Mouse (Mus musculus): ENCODE results near the gene Sox5. TPM values are rescaled to one million over a fixed set of nuclear protein-coding genes. Genes with fewer than 3 reads are reported as not detected.

The Sox5 gene
- polyA plus RNA-seq, 1 experiment from 2014 or later = 17.2 TPM

DNA sequence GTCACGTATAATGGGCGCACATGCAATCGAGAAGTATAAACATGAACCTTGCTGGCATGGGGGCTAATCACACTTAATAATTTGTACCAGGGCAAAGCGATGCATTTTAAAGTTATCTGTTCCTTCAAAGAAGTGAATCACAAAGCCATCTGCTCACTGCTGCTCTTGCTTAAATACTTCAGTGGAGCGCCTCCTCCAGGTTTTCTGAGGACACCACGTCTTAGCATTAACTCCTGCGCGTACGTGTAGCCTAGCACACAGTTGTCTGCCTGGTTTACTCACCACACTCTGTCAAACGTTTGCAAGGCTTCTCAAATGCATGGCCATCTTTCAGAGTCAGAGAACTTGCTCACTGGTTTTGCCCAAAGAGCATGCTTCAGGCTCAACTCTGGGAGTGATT is 35.3 kb downstream of the Sox5 start:
- H3K27ac ChIP-seq (ENCODE audit: low read depth) = no peak overlapping the region
- H3K4me1 ChIP-seq (replicated peaks; ENCODE audit: control insufficient read depth, insufficient read depth, low read length) = 0 out of 2 replicates have a peak, but pooled peaks cover 8% of the 10 kb centered on the region
- H3K36me3 ChIP-seq (ENCODE audit: control insufficient read depth, insufficient read depth, low read length) = no peaks in the 10 kb centered on the region
- WGBS = 90% methylated on average over 10 of the region's 10 CpGs
- H3K4me2 ChIP-seq (ENCODE audit: low read length) = no peak overlapping the region
- no peak overlapping the region for H3K4me3 ChIP-seq (ENCODE audit: low read depth, low read length)
- DNase-seq (ENCODE audit: low spot score) (no peak), ATAC-seq (replicated peaks; ENCODE audit: low FRiP score, low TSS enrichment, low read depth) (no peak)
- no peaks in the 10 kb centered on the region for H3K9me3 ChIP-seq (ENCODE audit: control insufficient read depth, low read length)
- no peaks in the 10 kb centered on the region for H3K27me3 ChIP-seq (replicated peaks; ENCODE audit: control insufficient read depth, insufficient read depth, low read length)
- H3K9ac ChIP-seq (ENCODE audit: low read length) = no peak overlapping the region

- Histone ChIP-seq H3K4me2 (ENCODE audit: low read length) (no peak overlapping the region), H3K4me1 (replicated peaks; ENCODE audit: control insufficient read depth, insufficient read depth, low read length) (0 out of 2 replicates have a peak, but pooled peaks cover 8% of the 10 kb centered on the region), H3K9ac (ENCODE audit: low read length) (no peak overlapping the region), H3K27me3 (replicated peaks; ENCODE audit: control insufficient read depth, insufficient read depth, low read length) (no peaks in the 10 kb centered on the region), H3K36me3 (ENCODE audit: control insufficient read depth, insufficient read depth, low read length) (no peaks in the 10 kb centered on the region), H3K9me3 (ENCODE audit: control insufficient read depth, low read length) (no peaks in the 10 kb centered on the region), H3K4me3 (ENCODE audit: low read depth, low read length) (no peak overlapping the region), H3K27ac (ENCODE audit: low read depth) (no peak overlapping the region)
- ATAC-seq (replicated peaks; ENCODE audit: low FRiP score, low TSS enrichment, low read depth) (no peak), DNase-seq (ENCODE audit: low spot score) (no peak)
- WGBS = 52% methylated on average over 3 of the region's 3 CpGs
Observed at GRCm38 (mm10) chr6:144742559-144742958, 39.2 kb downstream of the Sox5 start.

DNA sequence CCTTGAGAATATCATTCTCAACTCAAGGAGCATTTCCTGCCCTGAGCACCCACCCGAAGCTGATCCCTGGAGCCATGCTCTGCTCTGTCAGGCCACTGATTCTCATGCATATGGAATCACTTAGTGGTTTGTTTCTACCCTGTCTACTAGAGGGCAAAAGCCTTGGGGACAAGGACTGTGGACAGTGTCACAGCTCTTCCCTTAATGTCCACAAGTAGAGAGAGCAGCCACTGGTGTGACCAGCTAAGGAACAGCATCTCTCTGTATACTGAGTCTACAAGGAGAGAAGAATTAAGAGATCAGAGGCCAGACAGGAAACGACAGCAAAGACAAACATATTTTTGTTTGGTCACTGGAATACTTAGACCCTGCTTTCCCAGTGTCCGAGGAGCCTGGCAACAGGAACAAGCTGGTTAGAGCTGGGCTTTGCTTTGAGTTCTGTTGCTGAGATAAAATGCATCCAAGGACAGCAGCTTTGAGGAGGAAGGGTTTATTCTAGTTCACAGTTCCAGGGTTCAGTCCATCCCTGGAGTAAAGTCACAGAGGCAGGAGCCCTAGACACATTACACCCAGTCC is 40.6 kb downstream of the Sox5 start:
- no peak overlapping the region for H3K9ac ChIP-seq (ENCODE audit: low read length)
- H3K27me3 ChIP-seq (replicated peaks; ENCODE audit: control insufficient read depth, insufficient read depth, low read length) = no peaks in the 10 kb centered on the region
- no peak overlapping the region for H3K4me3 ChIP-seq (ENCODE audit: low read depth, low read length)
- WGBS = 49% methylated on average over 3 of the region's 3 CpGs
- no peak overlapping the region for H3K27ac ChIP-seq (ENCODE audit: low read depth)
- ATAC-seq (replicated peaks; ENCODE audit: low FRiP score, low TSS enrichment, low read depth) = no peak
- no peak overlapping the region for H3K4me2 ChIP-seq (ENCODE audit: low read length)
- DNase-seq (ENCODE audit: low spot score) = no peak
- H3K36me3 ChIP-seq (ENCODE audit: control insufficient read depth, insufficient read depth, low read length) = no peaks in the 10 kb centered on the region
- 0 out of 2 replicates have a peak, but pooled peaks cover 8% of the 10 kb centered on the region for H3K4me1 ChIP-seq (replicated peaks; ENCODE audit: control insufficient read depth, insufficient read depth, low read length)
- H3K9me3 ChIP-seq (ENCODE audit: control insufficient read depth, low read length) = no peaks in the 10 kb centered on the region

GRCm38 (mm10) chr6:144740343-144740742 is 41.4 kb downstream of the Sox5 start:
- Histone ChIP-seq H3K4me3 (ENCODE audit: low read depth, low read length) (no peak overlapping the region), H3K36me3 (ENCODE audit: control insufficient read depth, insufficient read depth, low read length) (no peaks in the 10 kb centered on the region), H3K27me3 (replicated peaks; ENCODE audit: control insufficient read depth, insufficient read depth, low read length) (no peaks in the 10 kb centered on the region), H3K4me1 (replicated peaks; ENCODE audit: control insufficient read depth, insufficient read depth, low read length) (0 out of 2 replicates have a peak, but pooled peaks cover 8% of the 10 kb centered on the region), H3K9me3 (ENCODE audit: control insufficient read depth, low read length) (no peaks in the 10 kb centered on the region), H3K27ac (ENCODE audit: low read depth) (no peak overlapping the region), H3K9ac (ENCODE audit: low read length) (no peak overlapping the region), H3K4me2 (ENCODE audit: low read length) (no peak overlapping the region)
- DNase-seq (ENCODE audit: low spot score) (no peak), ATAC-seq (replicated peaks; ENCODE audit: low FRiP score, low TSS enrichment, low read depth) (no peak)
- WGBS = 91% methylated on average over 3 of the region's 3 CpGs

GRCm38 (mm10) chr6:144739753-144740152 is 42.0 kb downstream of the Sox5 start:
- 85% methylated on average over 2 of the region's 2 CpGs for WGBS
- 0 out of 2 replicates have a peak, but pooled peaks cover 8% of the 10 kb centered on the region for H3K4me1 ChIP-seq (replicated peaks; ENCODE audit: control insufficient read depth, insufficient read depth, low read length)

DNA sequence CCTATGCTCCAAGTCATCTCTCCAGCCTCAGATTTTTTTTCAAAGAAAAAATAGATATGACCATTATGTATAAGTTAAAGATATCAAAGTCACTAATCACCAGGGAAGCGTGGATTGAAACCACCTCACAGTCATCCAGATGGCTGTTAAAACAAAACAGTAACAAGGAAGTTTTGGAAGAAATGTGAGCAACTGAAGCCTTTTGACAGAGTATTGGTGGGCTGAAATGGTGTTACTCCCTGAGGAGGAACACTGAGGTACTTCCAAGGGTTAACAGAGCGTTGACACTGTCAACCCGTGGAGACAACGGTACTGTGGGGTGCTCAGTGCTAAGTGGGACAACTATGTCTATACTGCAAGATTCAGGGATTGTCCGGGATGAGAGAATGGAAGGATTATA is 44.0 kb downstream of the Sox5 start:
- Histone ChIP-seq H3K4me3 (ENCODE audit: low read depth, low read length) (no peak overlapping the region), H3K9ac (ENCODE audit: low read length) (no peak overlapping the region), H3K4me1 (replicated peaks; ENCODE audit: control insufficient read depth, insufficient read depth, low read length) (0 out of 2 replicates have a peak, but pooled peaks cover 3% of the 10 kb centered on the region), H3K36me3 (ENCODE audit: control insufficient read depth, insufficient read depth, low read length) (no peaks in the 10 kb centered on the region), H3K27ac (ENCODE audit: low read depth) (no peak overlapping the region), H3K27me3 (replicated peaks; ENCODE audit: control insufficient read depth, insufficient read depth, low read length) (no peaks in the 10 kb centered on the region), H3K9me3 (ENCODE audit: control insufficient read depth, low read length) (no peaks in the 10 kb centered on the region), H3K4me2 (ENCODE audit: low read length) (no peak overlapping the region)
- no peak for ATAC-seq (replicated peaks; ENCODE audit: low FRiP score, low TSS enrichment, low read depth)
- no peak for DNase-seq (ENCODE audit: low spot score)
- 83% methylated on average over 5 of the region's 5 CpGs for WGBS

More at GRCm38 (mm10) chr6:144739753-144740152, 42.0 kb downstream of the Sox5 start:
- no peak overlapping the region for H3K4me3 ChIP-seq (ENCODE audit: low read depth, low read length)
- DNase-seq (ENCODE audit: low spot score) (no peak), ATAC-seq (replicated peaks; ENCODE audit: low FRiP score, low TSS enrichment, low read depth) (no peak)
- no peaks in the 10 kb centered on the region for H3K36me3 ChIP-seq (ENCODE audit: control insufficient read depth, insufficient read depth, low read length)
- H3K9me3 ChIP-seq (ENCODE audit: control insufficient read depth, low read length) = no peaks in the 10 kb centered on the region
- H3K4me2 ChIP-seq (ENCODE audit: low read length) = no peak overlapping the region
- no peaks in the 10 kb centered on the region for H3K27me3 ChIP-seq (replicated peaks; ENCODE audit: control insufficient read depth, insufficient read depth, low read length)
- no peak overlapping the region for H3K9ac ChIP-seq (ENCODE audit: low read length)
- H3K27ac ChIP-seq (ENCODE audit: low read depth) = no peak overlapping the region

DNA sequence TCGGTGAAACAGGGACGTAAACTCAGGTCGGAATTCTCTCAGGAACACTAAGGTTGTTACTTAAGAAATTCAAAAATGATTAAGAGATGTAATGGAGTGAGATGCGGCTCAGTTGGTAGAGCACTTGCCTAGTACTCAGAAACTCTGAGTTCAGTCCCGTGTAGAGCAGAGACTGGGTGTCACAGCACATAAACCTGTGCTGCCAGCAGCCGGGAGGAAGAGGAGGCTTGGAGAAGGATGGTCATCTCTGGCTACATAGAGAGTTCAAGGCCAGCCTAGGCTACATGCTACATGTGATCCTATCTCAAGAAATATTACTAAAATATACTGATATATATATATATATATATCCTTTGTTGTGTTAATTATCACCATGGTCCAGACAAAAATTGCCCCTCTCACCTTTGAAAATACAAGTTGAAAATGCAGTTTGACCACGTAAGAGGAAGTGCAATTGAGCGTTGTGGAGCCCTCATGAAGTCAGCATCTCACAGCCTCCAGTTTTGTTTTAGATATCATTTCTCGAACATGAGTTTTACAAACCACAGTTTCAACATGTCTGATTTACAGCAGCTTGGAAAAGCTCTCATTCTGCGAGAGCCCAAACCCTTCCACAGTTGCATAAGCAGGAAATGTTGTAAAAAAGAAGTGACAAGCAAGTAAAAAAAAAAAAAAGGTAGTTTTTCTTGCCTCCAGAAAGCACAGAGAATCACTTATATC is 50.4 kb downstream of the Sox5 start:
- no peaks in the 10 kb centered on the region for H3K4me1 ChIP-seq (replicated peaks; ENCODE audit: control insufficient read depth, insufficient read depth, low read length)
- no peaks in the 10 kb centered on the region for H3K36me3 ChIP-seq (ENCODE audit: control insufficient read depth, insufficient read depth, low read length)
- DNase-seq (ENCODE audit: low spot score) (no peak), ATAC-seq (replicated peaks; ENCODE audit: low FRiP score, low TSS enrichment, low read depth) (no peak)
- 0 out of 2 replicates have a peak, but pooled peaks cover 3% of the 10 kb centered on the region for H3K9me3 ChIP-seq (ENCODE audit: control insufficient read depth, low read length)
- H3K4me3 ChIP-seq (ENCODE audit: low read depth, low read length) = no peak overlapping the region
- H3K9ac ChIP-seq (ENCODE audit: low read length) = no peak overlapping the region
- WGBS = 85% methylated on average over 10 of the region's 10 CpGs
- H3K27me3 ChIP-seq (replicated peaks; ENCODE audit: control insufficient read depth, insufficient read depth, low read length) = no peaks in the 10 kb centered on the region
- H3K4me2 ChIP-seq (ENCODE audit: low read length) = no peak overlapping the region
- no peak overlapping the region for H3K27ac ChIP-seq (ENCODE audit: low read depth)

DNA sequence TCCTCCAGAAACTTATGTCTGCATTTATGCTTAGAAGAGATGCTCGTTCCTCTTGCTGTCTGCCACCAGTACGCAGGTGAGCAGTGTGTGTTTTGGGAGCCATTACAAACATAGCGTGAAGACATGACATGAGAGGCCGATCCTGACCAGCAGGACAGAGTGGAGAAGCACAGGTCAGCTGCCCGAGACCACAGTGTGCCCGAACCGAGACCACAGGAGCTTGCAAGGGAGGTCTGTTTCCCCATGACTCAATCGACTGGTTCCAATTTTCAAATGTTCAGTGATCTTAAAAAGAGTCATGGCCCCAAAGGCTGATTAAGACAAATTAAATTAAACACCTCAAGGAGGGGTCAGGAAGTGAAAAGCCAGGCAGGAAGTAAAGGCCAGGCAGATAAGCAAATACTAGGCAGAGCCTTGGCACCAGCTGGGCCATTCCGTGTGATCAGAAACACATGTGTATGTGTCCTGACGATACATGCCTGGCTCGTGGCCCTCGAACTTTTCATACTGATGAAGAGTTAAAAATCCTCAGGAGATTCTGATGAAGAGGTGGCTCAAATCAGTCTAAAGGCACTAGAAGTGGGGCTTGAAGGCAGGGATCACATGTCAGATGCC is 58.1 kb downstream of the Sox5 start:
- WGBS = 76% methylated on average over 12 of the region's 12 CpGs
- ATAC-seq (replicated peaks; ENCODE audit: low FRiP score, low TSS enrichment, low read depth) = no peak
- 0 out of 2 replicates have a peak, but pooled peaks cover 3% of the 10 kb centered on the region for H3K9me3 ChIP-seq (ENCODE audit: control insufficient read depth, low read length)
- H3K4me3 ChIP-seq (ENCODE audit: low read depth, low read length) = no peak overlapping the region
- no peak for DNase-seq (ENCODE audit: low spot score)
- H3K9ac ChIP-seq (ENCODE audit: low read length) = no peak overlapping the region
- H3K36me3 ChIP-seq (ENCODE audit: control insufficient read depth, insufficient read depth, low read length) = no peaks in the 10 kb centered on the region
- no peak overlapping the region for H3K4me2 ChIP-seq (ENCODE audit: low read length)
- no peak overlapping the region for H3K27ac ChIP-seq (ENCODE audit: low read depth)
- no peaks in the 10 kb centered on the region for H3K27me3 ChIP-seq (replicated peaks; ENCODE audit: control insufficient read depth, insufficient read depth, low read length)
- H3K4me1 ChIP-seq (replicated peaks; ENCODE audit: control insufficient read depth, insufficient read depth, low read length) = no peaks in the 10 kb centered on the region

Data from intestine, embryonic 14.5 days (tissue).